Mouse (Mus musculus) intestine, embryonic 15.5 days (tissue): ENCODE results near the gene Nt5c2. TPM values are rescaled to one million over a fixed set of nuclear protein-coding genes. Genes with fewer than 3 reads are reported as not detected.

Experiments used
- ATAC-seq: fragments of 200-750 bp; cut with Nextera tagmentation; 2 replicates; pipeline ENCODE4 v1.8.0; 2017; ENCODE audit warnings: moderate TSS enrichment, moderate library complexity
- H3K27ac ChIP-seq: fragments of 300-500 bp; sonication (generic); 2 replicates; pipeline ENCODE4 v1.5.1; 2015; ENCODE audit warnings: mild to moderate bottlenecking, inconsistent platforms
- H3K27me3 ChIP-seq: fragments of 300-500 bp; sonication (generic); replicated peaks from 2 replicates; pipeline ENCODE4 v1.6.1; 2015; ENCODE audit warnings: inconsistent platforms
- H3K36me3 ChIP-seq: fragments of 300-500 bp; sonication (generic); 2 replicates; pipeline ENCODE4 v1.6.1; 2015; ENCODE audit warnings: inconsistent platforms
- H3K4me1 ChIP-seq: fragments of 300-500 bp; sonication (generic); replicated peaks from 2 replicates; pipeline ENCODE4 v1.6.1; 2015; ENCODE audit warnings: inconsistent platforms
- H3K4me2 ChIP-seq: fragments of 300-500 bp; sonication (generic); replicated peaks from 2 replicates; pipeline ENCODE4 v1.6.1; 2015; ENCODE audit warnings: mild to moderate bottlenecking, inconsistent platforms
- H3K4me3 ChIP-seq: fragments of 300-500 bp; sonication (generic); replicated peaks from 2 replicates; pipeline ENCODE4 v1.5.1; 2015; ENCODE audit warnings: inconsistent platforms
- H3K9ac ChIP-seq: fragments of 300-500 bp; sonication (generic); 2 replicates; pipeline ENCODE4 v1.6.1; 2015; ENCODE audit warnings: inconsistent platforms
- H3K9me3 ChIP-seq: fragments of 300-500 bp; sonication (generic); 2 replicates; pipeline ENCODE4 v1.6.1; 2016; ENCODE audit warnings: inconsistent platforms
- WGBS: fragments of 180-500 bp; shearing (Covaris S2); methylation state at CpG from one replicate; pipeline ENCODE4 v1.1.7; 2015; 5-methylcytosine and 5-hydroxymethylcytosine counted together
- polyA plus RNA-seq: library from polyadenylated mRNA; unstranded; fragments of >200 nt; fragmentation: Nextera tagmentation; extraction: Ambion mirVana; gene quantifications from 2 replicates; pipeline ENCODE4 v1.2.1, GENCODE M21; 2015

The Nt5c2 gene
- polyA plus RNA-seq, 1 experiment from 2014 or later, result 49.1 TPM

- ATAC-seq, result no peak
- H3K9me3 ChIP-seq, result no peaks in the 10 kb centered on the region
- H3K4me3 ChIP-seq, result no peak overlapping the region
- H3K4me1 ChIP-seq, result no peaks in the 10 kb centered on the region
- H3K36me3 ChIP-seq, result no peaks in the 10 kb centered on the region
- no peak overlapping the region for H3K9ac ChIP-seq
- no peak overlapping the region for H3K4me2 ChIP-seq
- no peaks in the 10 kb centered on the region for H3K27me3 ChIP-seq
- 89% methylated on average over 4 of the region's 4 CpGs for WGBS
- no peak overlapping the region for H3K27ac ChIP-seq
These were observed 173.9 kb downstream of the Nt5c2 start for GRCm38 (mm10) chr19:46841016-46841415.

- Histone ChIP-seq H3K36me3 (no peaks in the 10 kb centered on the region), H3K4me1 (no peaks in the 10 kb centered on the region), H3K27ac (no peak overlapping the region), H3K27me3 (no peaks in the 10 kb centered on the region), H3K4me3 (no peak overlapping the region), H3K4me2 (no peak overlapping the region), H3K9ac (no peak overlapping the region), H3K9me3 (no peaks in the 10 kb centered on the region)
- 88% methylated on average over 11 of the region's 11 CpGs for WGBS
- no peak for ATAC-seq
These were observed 177.5 kb downstream of the Nt5c2 start for GRCm38 (mm10) chr19:46837290-46838079.

- H3K9me3 ChIP-seq, result no peaks in the 10 kb centered on the region
- H3K4me3 ChIP-seq, result no peak overlapping the region
- H3K4me1 ChIP-seq, result no peaks in the 10 kb centered on the region
- 84% methylated on average over 3 of the region's 3 CpGs for WGBS
- ATAC-seq, result no peak
- H3K27me3 ChIP-seq, result no peaks in the 10 kb centered on the region
- H3K4me2 ChIP-seq, result no peak overlapping the region
- H3K9ac ChIP-seq, result no peak overlapping the region
- H3K27ac ChIP-seq, result no peak overlapping the region
- H3K36me3 ChIP-seq, result no peaks in the 10 kb centered on the region
These were observed 178.9 kb downstream of the Nt5c2 start for GRCm38 (mm10) chr19:46836085-46836484.

DNA sequence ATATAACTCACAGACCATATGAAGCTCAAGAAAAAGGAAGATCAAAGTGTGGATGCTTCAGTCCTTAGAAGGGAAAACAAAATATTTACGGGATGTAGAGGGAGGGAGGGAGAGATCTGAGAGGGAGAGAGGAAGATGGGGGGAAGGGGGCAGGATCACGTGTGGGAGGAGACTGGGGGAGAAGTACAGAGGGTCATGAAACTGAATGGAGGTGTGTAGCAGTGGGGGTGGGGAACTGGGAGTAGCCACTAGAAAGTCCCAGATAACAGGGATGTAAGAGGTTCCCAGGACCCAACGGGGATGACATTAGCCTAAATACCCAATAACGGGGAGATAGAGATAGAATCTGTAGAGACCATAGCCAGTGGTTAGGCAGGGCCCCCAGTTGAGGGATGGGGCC, 179.6 kb downstream of the Nt5c2 start:
- H3K4me1 ChIP-seq, result no peaks in the 10 kb centered on the region
- no peaks in the 10 kb centered on the region for H3K9me3 ChIP-seq
- ATAC-seq, result no peak
- no peaks in the 10 kb centered on the region for H3K36me3 ChIP-seq
- 83% methylated on average over 4 of the region's 4 CpGs for WGBS
- H3K9ac ChIP-seq, result no peak overlapping the region
- no peak overlapping the region for H3K4me2 ChIP-seq
- no peak overlapping the region for H3K4me3 ChIP-seq
- no peaks in the 10 kb centered on the region for H3K27me3 ChIP-seq
- no peak overlapping the region for H3K27ac ChIP-seq

- Histone ChIP-seq H3K36me3 (no peaks in the 10 kb centered on the region), H3K4me2 (no peak overlapping the region), H3K4me3 (no peak overlapping the region), H3K9me3 (no peaks in the 10 kb centered on the region), H3K9ac (no peak overlapping the region), H3K27me3 (no peaks in the 10 kb centered on the region), H3K4me1 (no peaks in the 10 kb centered on the region), H3K27ac (no peak overlapping the region)
- ATAC-seq, result no peak
- 81% methylated on average over 5 of the region's 5 CpGs for WGBS
These were observed 180.7 kb downstream of the Nt5c2 start for GRCm38 (mm10) chr19:46834301-46834700.

Other genes starting within 250 kb of the Nt5c2 start
- gene Ina, start 455 bp downstream of the Nt5c2 start, polyA plus RNA-seq, result 13.9 and 14.5 TPM in 2 replicates
- gene Pcgf6, start 35.8 kb upstream of the Nt5c2 start, polyA plus RNA-seq, result 18.9 and 19.5 TPM in 2 replicates
- 5.0 and 5.5 TPM in 2 replicates for gene Taf5, start 52.6 kb upstream of the Nt5c2 start, polyA plus RNA-seq
- 1,509 and 1,736 TPM in 2 replicates for gene Usmg5, start 75.5 kb upstream of the Nt5c2 start, polyA plus RNA-seq
- 9.2 and 9.3 TPM in 2 replicates for gene Pdcd11, start 75.6 kb upstream of the Nt5c2 start, polyA plus RNA-seq
- 5.8 and 6.1 TPM in 2 replicates for gene Calhm2, start 123.1 kb upstream of the Nt5c2 start, polyA plus RNA-seq
- not detected in 2 replicates for gene Calhm1, start 129.1 kb upstream of the Nt5c2 start, polyA plus RNA-seq
- gene Calhm3, start 142.6 kb upstream of the Nt5c2 start, polyA plus RNA-seq, result 0.21 and 0.23 TPM in 2 replicates
- 5.4 and 6.3 TPM in 2 replicates for gene Neurl1a, start 163.7 kb upstream of the Nt5c2 start, polyA plus RNA-seq